Mouse (Mus musculus): Measurements from ENCODE around the gene Spag16.

GRCm38 (mm10) chr1:70264815-70265214 is 438.0 kb downstream of the Spag16 start:
- TF ChIP-seq CTCF (IDR thresholded peaks at IDR 0.05; ENCODE audit: control insufficient read depth, insufficient read depth, low read length) (no peak), POLR2A (IDR thresholded peaks at IDR 0.05; ENCODE audit: borderline replicate concordance, control insufficient read depth, low read depth, low read length) (no peak)
